Mouse (Mus musculus) C2C12 (cell line): ENCODE data around the gene Tiprl.

Source experiments
- CEBPB ChIP-seq: IDR thresholded peaks from one replicate; pipeline ENCODE4 v1.6.1; 2011; ENCODE audit warnings: low read depth, mild to moderate bottlenecking, control low read depth, moderate library complexity
- CTCF ChIP-seq: IDR thresholded peaks from one replicate; pipeline ENCODE4 v1.5.1; 2011; ENCODE audit not compliant: control insufficient read depth, insufficient read depth, insufficient read length
- MAX ChIP-seq: IDR thresholded peaks from one replicate; pipeline ENCODE4 v1.6.1; 2011; ENCODE audit warnings: mild to moderate bottlenecking, control low read depth
- MYOD1 ChIP-seq: IDR thresholded peaks from one replicate; pipeline ENCODE4 v1.6.1; 2011; ENCODE audit warnings: low read depth; ENCODE audit not compliant: control insufficient read depth, insufficient read length
- MYOG ChIP-seq: IDR thresholded peaks from one replicate; pipeline ENCODE4 v1.6.1; 2011; ENCODE audit not compliant: control insufficient read depth, insufficient read length; ENCODE audit errors: extremely low read depth

DNA sequence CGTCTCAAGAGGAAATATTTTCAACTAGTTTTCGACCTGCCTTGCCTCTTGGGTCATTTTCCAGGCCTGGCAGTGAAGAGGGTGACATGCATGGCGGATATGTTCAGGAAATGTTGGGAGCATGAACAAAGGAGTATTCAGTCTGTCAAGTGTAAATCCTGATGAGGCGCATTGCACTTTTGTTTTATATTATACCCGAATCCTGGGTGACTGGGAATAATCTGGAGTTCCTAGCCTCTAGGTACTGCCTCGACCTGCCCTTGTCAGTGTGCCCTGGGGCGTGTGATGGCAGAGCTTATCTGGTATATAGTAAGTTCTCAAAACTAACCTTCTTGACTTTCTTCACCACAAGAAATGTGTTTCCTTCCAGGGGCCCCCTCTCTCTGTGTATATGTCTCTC, 47.3 kb upstream of the Tiprl start:
- TF ChIP-seq MYOD1 (no peak), CTCF (no peak), MAX (no peak), CEBPB (no peak), MYOG (no peak)
